Mouse (Mus musculus): ENCODE results near the gene Tmem232.

DNA sequence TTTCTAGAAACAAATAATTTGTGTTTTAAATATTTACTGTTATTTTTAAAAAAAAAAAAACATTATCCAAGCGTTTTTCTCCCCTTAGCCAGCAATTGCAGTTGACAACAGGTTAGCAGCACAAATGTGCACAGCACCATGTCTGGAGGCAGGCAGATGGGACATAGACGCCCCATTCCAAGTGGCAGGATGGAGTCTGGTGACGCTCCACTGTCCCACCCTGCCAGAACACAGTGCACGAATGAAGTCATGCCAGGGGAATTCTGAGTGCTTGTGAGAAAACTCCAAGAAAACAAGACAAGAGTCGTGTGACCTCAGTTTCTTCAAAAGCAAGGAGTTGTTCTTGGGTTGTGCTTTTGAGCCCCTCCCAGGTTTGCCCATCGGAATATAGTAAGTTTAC, 22.8 kb upstream of the Tmem232 start:
- TF ChIP-seq CTCF (IDR thresholded peaks at IDR 0.05; ENCODE audit: low read depth, low read length) (no peak), POLR2AphosphoS5 (IDR thresholded peaks at IDR 0.05; ENCODE audit: insufficient replicate concordance, low read depth, low read length) (no peak), GATA1 (IDR thresholded peaks at IDR 0.05; ENCODE audit: borderline replicate concordance, low read length) (no peak), TAL1 (conservative IDR thresholded peaks at IDR 0.05; ENCODE audit: low read depth, low read length) (no peak), GATA2 (IDR thresholded peaks at IDR 0.05; ENCODE audit: borderline replicate concordance, low read depth, low read length) (no peak)
